Mouse (Mus musculus) lung, adult 2 months (tissue): ENCODE measurements around the gene Psmd14. TPM values are rescaled to one million over a fixed set of nuclear protein-coding genes. Genes with fewer than 3 reads are reported as not detected.

Experiments
- DNase-seq: peaks from one replicate; pipeline ENCODE4 v3.0.0; 2022
- H3K4me1 ChIP-seq: fragments of 200-500 bp; 2 replicates; pipeline ENCODE4 v1.6.1; 2011; ENCODE audit warnings: low read length; ENCODE audit not compliant: control insufficient read depth, insufficient read depth
- H3K4me3 ChIP-seq: fragments of 200-500 bp; replicated peaks from 2 replicates; pipeline ENCODE3; 2011; ENCODE audit warnings: low read depth, mild to moderate bottlenecking, control low read depth, low read length; ENCODE audit errors: extremely low read depth
- CTCF ChIP-seq: fragments of 200-500 bp; IDR thresholded peaks from 2 replicates; pipeline ENCODE4 v1.5.1; 2011; ENCODE audit warnings: mild to moderate bottlenecking, low read length, control low read depth; ENCODE audit not compliant: insufficient read depth
- POLR2A ChIP-seq: fragments of 200-500 bp; IDR thresholded peaks from 2 replicates; pipeline ENCODE4 v1.6.1; 2011; ENCODE audit warnings: low read depth, mild to moderate bottlenecking, control low read depth, low read length, borderline replicate concordance; ENCODE audit errors: extremely low read depth
- WGBS: fragments of 180-500 bp; shearing (Covaris S2); methylation state at CpG from one replicate; pipeline ENCODE4 v1.1.7; 2018; 5-methylcytosine and 5-hydroxymethylcytosine counted together
- polyA plus RNA-seq: library from polyadenylated mRNA; depleted of rRNA; stranded (reverse); fragments of >200 nt; gene quantifications from 2 replicates; pipeline ENCODE4 v1.2.3, GENCODE M21; 2012; rRNA removed

Gene Psmd14
- polyA plus RNA-seq, 1 experiment = 15.0 TPM

- H3K4me3 ChIP-seq = no peak overlapping the region
- WGBS = 80% methylated on average over 1 of the region's 1 CpGs
- H3K4me1 ChIP-seq = no peaks in the 10 kb centered on the region
- no peak for DNase-seq
- no peak for TF ChIP-seq POLR2A
- TF ChIP-seq CTCF = no peak
Measured at GRCm38 (mm10) chr2:61823426-61824140, 112.1 kb downstream of the Psmd14 start.

- Histone ChIP-seq H3K4me3 (no peak overlapping the region), H3K4me1 (no peaks in the 10 kb centered on the region)
- whole genome bisulfite sequencing = 73% methylated on average over 2 of the region's 2 CpGs
- no peak for TF ChIP-seq CTCF
- TF ChIP-seq POLR2A = no peak
- DNase-seq = no peak
Measured at GRCm38 (mm10) chr2:61837243-61837806, 125.8 kb downstream of the Psmd14 start.

Other genes with a start within 250 kb of the Psmd14 start
- 4.1 and 7.1 TPM in 2 replicates for gene Tank, start 133.1 kb upstream of the Psmd14 start, polyA plus RNA-seq
- gene Tbr1, start 91.2 kb downstream of the Psmd14 start, polyA plus RNA-seq = 0.07 and 0.09 TPM in 2 replicates